Mouse (Mus musculus): ENCODE measurements around the gene Cbx6. TPM values are rescaled to one million over a fixed set of nuclear protein-coding genes. Genes with fewer than 3 reads are reported as not detected.
A peak's percentile ranks its signal among the peaks of the same experiment; 100 is the strongest.

Gene Cbx6
- total RNA-seq, 2 experiments from 2014 or later: 370 to 387 TPM

GRCm38 (mm10) chr15:79859821-79860220, 25.3 kb upstream of the Cbx6 start:
- H3K27ac ChIP-seq: no peak overlapping the region
- no peak for DNase-seq (ENCODE audit: extremely low spot score in 1 of 2, low spot score in 2 of 2)
- intact Hi-C loops (cut with DNase I): no loop called here
- no peak for TF ChIP-seq CTCF (IDR thresholded peaks at IDR 0.05)
- H3K4me3 ChIP-seq: no peak overlapping the region

GRCm38 (mm10) chr15:79858979-79859378, 24.5 kb upstream of the Cbx6 start:
- Histone ChIP-seq H3K27ac (no peak overlapping the region), H3K4me3 (no peak overlapping the region)
- no peak for DNase-seq (ENCODE audit: extremely low spot score in 1 of 2, low spot score in 2 of 2)
- intact Hi-C loops (cut with DNase I): no loop called here
- no peak for TF ChIP-seq CTCF (IDR thresholded peaks at IDR 0.05)

GRCm38 (mm10) chr15:79850143-79850542, 15.7 kb upstream of the Cbx6 start:
- Histone ChIP-seq H3K27ac (no peak overlapping the region), H3K4me3 (no peak overlapping the region)
- TF ChIP-seq CTCF (IDR thresholded peaks at IDR 0.05): no peak
- no peak for DNase-seq (ENCODE audit: extremely low spot score in 1 of 2, low spot score in 2 of 2)
- intact Hi-C loops (cut with DNase I): no loop called here

DNA sequence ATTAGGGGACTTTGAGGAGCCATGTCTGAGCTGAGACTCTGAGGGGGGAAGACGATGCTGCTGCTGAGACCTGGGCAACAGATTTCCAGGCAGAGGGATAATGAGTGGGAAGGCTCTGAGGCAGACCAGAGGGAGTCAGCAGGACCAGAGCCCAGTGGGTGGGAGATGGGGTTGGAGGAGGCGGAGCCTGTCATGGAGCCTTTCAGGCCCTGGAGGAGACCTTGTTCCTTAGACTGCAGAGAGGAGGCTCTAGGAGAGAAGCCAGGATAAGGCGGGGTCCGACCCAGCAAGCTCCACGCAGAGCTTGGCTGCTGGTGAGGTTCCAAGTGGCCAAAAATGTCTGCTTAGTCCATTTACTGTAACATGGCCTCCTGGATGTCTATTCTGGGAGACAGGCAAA, 12.6 kb upstream of the Cbx6 start:
- intact Hi-C loops (cut with DNase I): no loop called here
- H3K4me3 ChIP-seq: no peak overlapping the region
- TF ChIP-seq CTCF (IDR thresholded peaks at IDR 0.05): no peak
- H3K27ac ChIP-seq: peak overlapping the region; percentile 29
- peak; percentile 26 to 37 for DNase-seq (ENCODE audit: extremely low spot score in 1 of 2, low spot score in 2 of 2)

GRCm38 (mm10) chr15:79845986-79846385, 11.5 kb upstream of the Cbx6 start:
- DNase-seq (ENCODE audit: extremely low spot score in 1 of 2, low spot score in 2 of 2): no peak
- no peak overlapping the region for H3K4me3 ChIP-seq
- no peak overlapping the region for H3K27ac ChIP-seq
- TF ChIP-seq CTCF (IDR thresholded peaks at IDR 0.05): no peak
- intact Hi-C loops (cut with DNase I): no loop called here

DNA sequence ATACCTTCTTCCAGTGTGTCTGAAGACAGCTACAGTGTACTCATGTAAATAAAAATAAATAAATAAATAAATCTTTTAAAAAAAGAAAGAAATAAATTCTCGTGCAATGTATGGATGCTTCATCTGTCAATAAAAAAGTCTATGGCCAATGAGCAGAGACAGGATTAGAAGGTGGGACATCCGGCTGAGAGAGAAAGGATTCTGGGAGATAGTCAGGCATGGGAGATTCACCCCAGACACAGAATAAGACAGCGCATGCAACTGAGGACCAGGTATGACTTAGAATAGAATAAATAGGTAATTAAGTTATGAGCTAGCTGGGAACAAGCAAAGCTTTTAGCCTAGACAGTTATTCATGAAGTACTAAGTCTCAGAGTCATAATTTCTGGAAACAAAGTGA, 8.5 kb upstream of the Cbx6 start:
- intact Hi-C loops (cut with DNase I): no loop called here
- no peak overlapping the region for H3K27ac ChIP-seq
- no peak overlapping the region for H3K4me3 ChIP-seq
- no peak for TF ChIP-seq CTCF (IDR thresholded peaks at IDR 0.05)
- no peak for DNase-seq (ENCODE audit: extremely low spot score in 1 of 2, low spot score in 2 of 2)

DNA sequence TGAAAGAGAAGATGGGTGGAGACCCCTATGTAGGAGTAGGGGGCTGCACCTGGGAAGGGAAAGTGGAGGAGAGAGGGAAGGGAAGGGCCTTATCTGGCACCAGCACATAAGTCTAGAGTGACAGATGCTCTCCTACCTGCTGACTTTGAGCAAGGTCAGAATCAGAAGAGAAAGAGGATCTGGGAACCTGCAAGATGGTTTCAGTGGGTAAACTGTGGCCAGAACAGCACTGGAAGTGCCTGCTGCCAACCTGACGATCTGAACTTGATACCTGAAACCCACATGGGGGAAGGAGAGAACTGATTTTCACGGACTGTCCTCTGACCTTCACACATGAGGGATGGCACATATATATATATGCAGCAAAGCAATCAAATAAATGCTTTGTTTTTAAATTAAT, 5.8 kb upstream of the Cbx6 start:
- Histone ChIP-seq H3K4me3 (no peak overlapping the region), H3K27ac (no peak overlapping the region)
- intact Hi-C loops (cut with DNase I): no loop called here
- DNase-seq (ENCODE audit: extremely low spot score in 1 of 2, low spot score in 2 of 2): no peak
- TF ChIP-seq CTCF (IDR thresholded peaks at IDR 0.05): no peak

DNA sequence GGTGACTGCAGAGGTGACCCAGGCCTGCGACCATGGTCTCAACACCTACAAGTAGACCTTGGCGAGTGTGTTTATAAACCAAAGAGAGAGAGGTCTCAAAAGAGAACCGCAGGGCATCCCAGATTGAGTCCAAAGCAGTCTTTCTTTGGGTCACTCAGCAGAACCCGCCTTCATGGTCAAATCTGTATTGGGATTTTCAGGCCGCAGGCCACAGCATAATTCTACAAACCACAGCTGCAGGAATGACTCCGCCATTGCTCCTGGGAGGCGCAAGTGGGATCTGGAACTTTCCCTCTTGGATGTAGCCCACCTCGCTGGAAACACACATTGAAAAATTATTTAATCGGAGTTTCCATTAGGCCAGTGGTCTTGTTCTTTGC, 383 bp upstream of the Cbx6 start:
- TF ChIP-seq CTCF (IDR thresholded peaks at IDR 0.05): no peak
- intact Hi-C loops (cut with DNase I): loop anchor here (1.0 to 5.0 kb wide), 5 partner anchors 48 to 247 kb away; partner anchors contain the start of gene Pdgfb
- DNase-seq (ENCODE audit: extremely low spot score in 1 of 2, low spot score in 2 of 2): no peak
- Histone ChIP-seq H3K27ac (peak overlapping the region; percentile 92), H3K4me3 (no peak overlapping the region)

- intact Hi-C loops (cut with DNase I): loop anchor here (1.0 to 5.0 kb wide), 5 partner anchors 50 to 249 kb away; partner anchors contain the start of gene Pdgfb
- H3K4me3 ChIP-seq: peak overlapping the region; percentile 75
- peak; percentile 41 to 54 for DNase-seq (ENCODE audit: extremely low spot score in 1 of 2, low spot score in 2 of 2)
- no peak for TF ChIP-seq CTCF (IDR thresholded peaks at IDR 0.05)
- peak overlapping the region; percentile 99 for H3K27ac ChIP-seq
These were observed 1.0 kb downstream of the Cbx6 start for GRCm38 (mm10) chr15:79833251-79834050.

DNA sequence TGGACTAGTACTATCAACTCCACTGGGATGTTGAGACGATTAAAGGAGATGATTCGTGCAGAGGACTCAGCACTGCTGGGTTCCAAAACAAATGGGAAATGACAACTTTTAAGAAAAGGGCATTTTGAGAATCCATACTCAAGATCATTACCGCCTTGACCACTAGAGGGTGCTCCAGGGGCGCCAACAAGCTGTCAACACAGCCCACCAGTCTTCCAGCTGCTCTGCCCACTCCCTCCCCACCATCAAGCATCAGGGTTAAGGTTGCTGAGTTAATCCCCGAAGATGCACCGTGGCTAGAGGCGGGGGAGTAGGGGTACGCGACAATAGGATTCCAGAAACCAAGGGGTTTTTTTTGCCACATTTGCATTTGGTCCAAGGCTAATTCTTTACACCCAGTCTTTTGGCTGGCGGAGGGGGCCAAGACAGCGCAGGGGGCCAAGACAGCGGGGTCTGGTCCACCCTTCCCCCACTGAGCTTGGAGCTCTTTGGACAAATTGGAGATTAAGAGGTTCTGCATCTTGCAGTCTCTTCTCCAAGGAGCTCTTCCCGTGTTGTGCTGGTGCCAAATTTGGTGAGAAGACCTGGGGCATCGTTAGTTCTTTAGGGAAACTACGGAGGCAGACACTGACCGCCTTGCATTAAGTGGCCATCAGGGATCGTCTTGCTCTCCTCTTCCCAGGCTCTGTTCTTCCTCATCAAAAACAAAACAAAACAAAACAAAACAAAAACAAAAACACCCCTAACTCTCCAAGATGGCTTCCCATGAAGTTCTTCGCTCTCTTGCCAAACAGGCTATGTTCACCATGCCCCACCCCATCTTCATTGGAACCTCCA, 2.2 kb downstream of the Cbx6 start:
- Histone ChIP-seq H3K4me3 (peak overlapping the region; percentile 75), H3K27ac (peak overlapping the region; percentile 99)
- peak; percentile 92 for TF ChIP-seq CTCF (IDR thresholded peaks at IDR 0.05)
- DNase-seq (ENCODE audit: extremely low spot score in 1 of 2, low spot score in 2 of 2): peak; percentile 80 to 81
- intact Hi-C loops (cut with DNase I): loop anchor here (1.0 to 5.0 kb wide), 4 partner anchors 79 to 250 kb away; partner anchors contain the start of gene Pdgfb

GRCm38 (mm10) chr15:79830388-79830787, 4.1 kb downstream of the Cbx6 start:
- no peak overlapping the region for H3K4me3 ChIP-seq
- peak; percentile 97 for TF ChIP-seq CTCF (IDR thresholded peaks at IDR 0.05)
- intact Hi-C loops (cut with DNase I): loop anchor here (2.0 to 5.0 kb wide), 4 partner anchors 78 to 252 kb away; partner anchors contain the start of gene Pdgfb
- H3K27ac ChIP-seq: no peak overlapping the region
- DNase-seq (ENCODE audit: extremely low spot score in 1 of 2, low spot score in 2 of 2): peak; percentile 76 to 78

GRCm38 (mm10) chr15:79829431-79829830, 5.1 kb downstream of the Cbx6 start:
- no peak for DNase-seq (ENCODE audit: extremely low spot score in 1 of 2, low spot score in 2 of 2)
- TF ChIP-seq CTCF (IDR thresholded peaks at IDR 0.05): no peak
- intact Hi-C loops (cut with DNase I): no loop called here
- Histone ChIP-seq H3K4me3 (no peak overlapping the region), H3K27ac (peak overlapping the region; percentile 76)

All from left cerebral cortex, adult 2 months (tissue).